Mouse (Mus musculus): ENCODE measurements around the gene Sema5a.

- no peak for TF ChIP-seq CTCF (IDR thresholded peaks at IDR 0.05; ENCODE audit: insufficient read depth, low read length)
- TF ChIP-seq POLR2A (IDR thresholded peaks at IDR 0.05; ENCODE audit: borderline replicate concordance, extremely low read depth, low read depth, low read length) = no peak
These were observed 12.4 kb upstream of the Sema5a start for GRCm38 (mm10) chr15:32232189-32232588.
